Mouse (Mus musculus): ENCODE results near the gene Fxyd6. TPM values are rescaled to one million over a fixed set of nuclear protein-coding genes. Genes with fewer than 3 reads are reported as not detected.

The Fxyd6 gene
- not detected in 2 replicates for polyA plus RNA-seq (2012)

- no peaks in the 10 kb centered on the region for H3K9me3 ChIP-seq (ENCODE audit: control insufficient read depth, low read length)
- no peak within 1 kb of the TSS for H3K4me3 ChIP-seq (replicated peaks)
These were observed at the start of gene Fxyd6 for GRCm38 (mm10) chr9:45370117-45370561. Gene Fxyd6, plus strand, starts transcription at chr9:45370185.

DNA sequence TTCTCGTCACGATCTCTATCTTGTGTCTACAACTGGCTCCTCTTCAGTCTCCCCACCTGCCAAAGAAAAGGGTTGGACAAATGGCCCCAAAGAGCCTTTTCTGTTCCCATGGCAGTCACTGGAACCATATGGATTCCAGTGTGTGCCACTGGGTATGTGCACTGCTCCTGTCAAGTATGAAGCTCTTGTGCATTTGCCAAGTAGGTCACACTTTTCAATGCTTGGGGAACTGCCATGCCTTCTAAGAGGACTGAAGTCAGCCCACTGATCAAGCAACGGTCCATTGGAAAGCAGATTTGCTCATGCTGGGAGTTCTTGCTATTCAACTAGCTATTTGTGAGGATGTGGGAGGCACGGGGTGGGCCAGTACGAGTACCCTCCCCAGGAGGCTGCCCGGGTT is 48.5 kb upstream of the Fxyd6 start:
- H3K27me3 ChIP-seq (ENCODE audit: control insufficient read depth), result peaks cover 7% of the 10 kb centered on the region; the same call in 1 of the 2 replicates
- TF ChIP-seq GATA1 (IDR thresholded peaks at IDR 0.05; ENCODE audit: low read length) (no peak), TAL1 (IDR thresholded peaks at IDR 0.05; ENCODE audit: low read length) (no peak)
- H3K4me1 ChIP-seq (ENCODE audit: control insufficient read depth), result no peaks in the 10 kb centered on the region
- no peak overlapping the region for H3K4me3 ChIP-seq (replicated peaks)
- no peaks in the 10 kb centered on the region for H3K9me3 ChIP-seq (ENCODE audit: control insufficient read depth, low read length)
- no peaks in the 10 kb centered on the region for H3K36me3 ChIP-seq (ENCODE audit: control insufficient read depth)

More at GRCm38 (mm10) chr9:45370117-45370561, at the start of gene Fxyd6:
- TF ChIP-seq TAL1 (IDR thresholded peaks at IDR 0.05; ENCODE audit: low read length) (no peak), GATA1 (IDR thresholded peaks at IDR 0.05; ENCODE audit: low read length) (no peak)
- Histone ChIP-seq H3K27me3 (ENCODE audit: control insufficient read depth) (peaks cover 28% of the 10 kb centered on the region), H3K4me1 (ENCODE audit: control insufficient read depth) (no peaks in the 10 kb centered on the region), H3K36me3 (ENCODE audit: control insufficient read depth) (no peaks in the 10 kb centered on the region)

DNA sequence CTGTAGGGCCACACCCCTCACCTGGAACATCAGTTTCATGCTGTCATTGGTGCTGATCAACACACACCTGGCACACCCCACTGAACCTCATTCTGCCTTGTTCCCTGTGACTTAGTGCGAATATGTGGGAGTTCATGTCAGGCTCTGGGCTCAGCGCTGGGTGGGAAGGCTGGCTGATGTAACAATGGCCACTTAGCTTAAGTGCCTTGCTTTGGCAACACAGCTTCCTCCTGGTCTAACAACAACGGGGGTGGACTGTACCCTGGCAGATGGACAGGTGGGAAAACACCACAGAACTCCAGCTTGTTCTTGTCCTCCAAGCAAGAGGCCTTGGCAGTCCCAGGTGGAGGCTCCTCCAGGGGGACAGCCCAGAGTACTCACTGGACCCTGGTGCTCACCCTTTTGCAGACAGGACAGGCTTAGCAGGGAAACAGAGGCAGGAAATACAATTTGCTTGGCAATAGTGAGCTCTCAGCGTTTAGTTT is 48.0 kb upstream of the Fxyd6 start:
- Histone ChIP-seq H3K27me3 (ENCODE audit: control insufficient read depth) (peaks cover 7% of the 10 kb centered on the region; the same call in 1 of the 2 replicates), H3K4me1 (ENCODE audit: control insufficient read depth) (no peaks in the 10 kb centered on the region), H3K36me3 (ENCODE audit: control insufficient read depth) (no peaks in the 10 kb centered on the region), H3K4me3 (replicated peaks) (no peak overlapping the region), H3K9me3 (ENCODE audit: control insufficient read depth, low read length) (no peaks in the 10 kb centered on the region)
- TF ChIP-seq TAL1 (IDR thresholded peaks at IDR 0.05; ENCODE audit: low read length), result no peak
- no peak for TF ChIP-seq GATA1 (IDR thresholded peaks at IDR 0.05; ENCODE audit: low read length)

DNA sequence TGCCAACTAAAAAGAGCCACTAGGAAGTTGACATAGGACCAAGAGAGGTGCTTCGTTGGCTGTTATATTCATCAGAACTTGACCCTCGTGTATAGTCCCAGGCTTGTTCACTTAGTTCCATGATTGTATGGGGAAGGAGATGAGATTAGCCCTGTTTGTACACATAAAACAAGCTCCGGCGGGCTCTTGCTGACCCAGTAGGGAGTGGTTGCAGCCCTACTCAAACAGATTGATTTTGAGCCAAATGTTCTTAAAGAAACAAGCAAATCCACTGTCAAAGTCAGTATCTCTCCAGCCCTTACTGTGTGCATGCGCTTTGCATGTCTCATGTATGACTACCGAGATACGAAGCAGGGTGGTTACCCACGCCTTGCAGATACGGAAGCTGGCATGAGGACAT is 43.6 kb upstream of the Fxyd6 start:
- Histone ChIP-seq H3K27me3 (ENCODE audit: control insufficient read depth) (no peaks in the 10 kb centered on the region), H3K4me3 (replicated peaks) (no peak overlapping the region), H3K36me3 (ENCODE audit: control insufficient read depth) (no peaks in the 10 kb centered on the region), H3K4me1 (ENCODE audit: control insufficient read depth) (no peaks in the 10 kb centered on the region), H3K9me3 (ENCODE audit: control insufficient read depth, low read length) (no peaks in the 10 kb centered on the region)
- no peak for TF ChIP-seq GATA1 (IDR thresholded peaks at IDR 0.05; ENCODE audit: low read length)
- TF ChIP-seq TAL1 (IDR thresholded peaks at IDR 0.05; ENCODE audit: low read length), result no peak

- H3K27me3 ChIP-seq (ENCODE audit: control insufficient read depth), result no peaks in the 10 kb centered on the region
- TF ChIP-seq GATA1 (IDR thresholded peaks at IDR 0.05; ENCODE audit: low read length), result no peak
- no peak for TF ChIP-seq TAL1 (IDR thresholded peaks at IDR 0.05; ENCODE audit: low read length)
- no peaks in the 10 kb centered on the region for H3K36me3 ChIP-seq (ENCODE audit: control insufficient read depth)
- no peaks in the 10 kb centered on the region for H3K9me3 ChIP-seq (ENCODE audit: control insufficient read depth, low read length)
- H3K4me3 ChIP-seq (replicated peaks), result no peak overlapping the region
- no peaks in the 10 kb centered on the region for H3K4me1 ChIP-seq (ENCODE audit: control insufficient read depth)
These were observed 41.7 kb upstream of the Fxyd6 start for GRCm38 (mm10) chr9:45328263-45328662.

- Histone ChIP-seq H3K36me3 (ENCODE audit: control insufficient read depth) (no peaks in the 10 kb centered on the region), H3K27me3 (ENCODE audit: control insufficient read depth) (no peaks in the 10 kb centered on the region), H3K9me3 (ENCODE audit: control insufficient read depth, low read length) (no peaks in the 10 kb centered on the region), H3K4me3 (replicated peaks) (no peak overlapping the region), H3K4me1 (ENCODE audit: control insufficient read depth) (no peaks in the 10 kb centered on the region)
- TF ChIP-seq TAL1 (IDR thresholded peaks at IDR 0.05; ENCODE audit: low read length), result no peak
- TF ChIP-seq GATA1 (IDR thresholded peaks at IDR 0.05; ENCODE audit: low read length), result no peak
These were observed 40.4 kb upstream of the Fxyd6 start for GRCm38 (mm10) chr9:45329577-45329976.

DNA sequence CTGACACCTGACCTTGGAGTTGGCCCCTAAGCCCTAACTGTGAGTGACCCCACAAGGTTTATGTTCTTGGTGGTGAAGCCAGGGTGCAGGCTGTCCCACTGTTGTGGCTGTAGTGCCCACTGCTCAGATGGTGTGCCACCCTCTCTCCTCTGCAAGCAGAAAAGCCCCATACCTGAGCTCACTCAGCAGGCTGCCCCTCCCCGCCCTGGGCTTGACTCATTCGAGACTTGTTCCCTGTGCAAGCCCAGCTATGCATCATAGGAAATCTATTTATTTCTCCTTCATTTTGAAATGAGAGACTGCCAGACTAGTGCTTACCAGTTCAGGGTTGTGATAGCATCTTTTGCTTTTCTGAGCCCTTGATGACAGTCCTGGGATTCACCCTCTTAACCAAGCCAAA is 32.6 kb upstream of the Fxyd6 start:
- TF ChIP-seq TAL1 (IDR thresholded peaks at IDR 0.05; ENCODE audit: low read length), result no peak
- TF ChIP-seq GATA1 (IDR thresholded peaks at IDR 0.05; ENCODE audit: low read length), result no peak
- H3K27me3 ChIP-seq (ENCODE audit: control insufficient read depth), result no peaks in the 10 kb centered on the region
- no peaks in the 10 kb centered on the region for H3K4me1 ChIP-seq (ENCODE audit: control insufficient read depth)
- H3K4me3 ChIP-seq (replicated peaks), result no peak overlapping the region
- no peaks in the 10 kb centered on the region for H3K36me3 ChIP-seq (ENCODE audit: control insufficient read depth)
- no peaks in the 10 kb centered on the region for H3K9me3 ChIP-seq (ENCODE audit: control insufficient read depth, low read length)

GRCm38 (mm10) chr9:45343066-45343465 is 26.9 kb upstream of the Fxyd6 start:
- TF ChIP-seq GATA1 (IDR thresholded peaks at IDR 0.05; ENCODE audit: low read length), result no peak
- TF ChIP-seq TAL1 (IDR thresholded peaks at IDR 0.05; ENCODE audit: low read length), result no peak
- no peaks in the 10 kb centered on the region for H3K27me3 ChIP-seq (ENCODE audit: control insufficient read depth)
- H3K4me3 ChIP-seq (replicated peaks), result no peak overlapping the region
- no peaks in the 10 kb centered on the region for H3K4me1 ChIP-seq (ENCODE audit: control insufficient read depth)
- H3K36me3 ChIP-seq (ENCODE audit: control insufficient read depth), result no peaks in the 10 kb centered on the region
- H3K9me3 ChIP-seq (ENCODE audit: control insufficient read depth, low read length), result no peaks in the 10 kb centered on the region

DNA sequence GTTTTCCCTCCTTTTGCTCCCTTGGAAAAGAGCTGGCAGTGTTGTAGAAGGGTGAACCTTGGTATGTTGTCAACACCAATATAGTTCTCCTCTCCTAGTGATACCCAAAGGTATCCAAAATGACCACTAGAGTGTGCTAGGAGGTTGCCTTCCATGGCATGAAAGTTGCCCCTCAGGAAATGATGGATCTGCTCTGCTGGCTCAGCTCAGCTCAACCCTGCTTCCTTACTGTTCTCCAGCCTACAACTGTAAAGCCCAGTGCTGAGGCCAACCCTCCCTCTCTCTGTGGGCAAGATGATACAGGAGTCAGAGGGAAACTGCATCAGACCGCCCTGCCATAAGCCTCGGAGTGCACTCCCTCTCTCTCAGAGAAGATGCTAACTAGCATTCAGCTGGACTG is 24.5 kb upstream of the Fxyd6 start:
- H3K27me3 ChIP-seq (ENCODE audit: control insufficient read depth), result no peaks in the 10 kb centered on the region
- H3K36me3 ChIP-seq (ENCODE audit: control insufficient read depth), result no peaks in the 10 kb centered on the region
- no peak overlapping the region for H3K4me3 ChIP-seq (replicated peaks)
- no peaks in the 10 kb centered on the region for H3K9me3 ChIP-seq (ENCODE audit: control insufficient read depth, low read length)
- no peaks in the 10 kb centered on the region for H3K4me1 ChIP-seq (ENCODE audit: control insufficient read depth)
- no peak for TF ChIP-seq GATA1 (IDR thresholded peaks at IDR 0.05; ENCODE audit: low read length)
- TF ChIP-seq TAL1 (IDR thresholded peaks at IDR 0.05; ENCODE audit: low read length), result no peak

DNA sequence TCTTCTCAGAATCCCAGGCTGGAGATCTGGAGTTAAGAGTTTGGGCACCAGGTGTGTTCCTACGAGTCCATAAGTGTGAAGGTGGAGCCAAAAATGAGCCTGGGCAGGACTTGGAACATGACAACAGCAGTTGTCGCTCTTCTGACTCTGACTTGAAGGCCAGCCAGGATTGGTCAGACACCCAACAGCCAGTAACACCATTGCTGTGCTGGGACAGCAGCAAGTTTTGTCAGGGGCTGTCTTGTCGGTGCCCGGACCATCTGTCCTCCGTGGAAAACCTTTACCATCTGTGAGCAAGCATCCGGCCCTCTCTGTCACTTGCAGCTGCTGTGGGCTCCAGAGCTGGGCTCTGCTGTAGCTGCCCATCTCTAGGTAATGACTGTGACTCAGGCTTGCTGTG is 23.7 kb upstream of the Fxyd6 start:
- TF ChIP-seq TAL1 (IDR thresholded peaks at IDR 0.05; ENCODE audit: low read length) (no peak), GATA1 (IDR thresholded peaks at IDR 0.05; ENCODE audit: low read length) (no peak)

More for the DNA sequence above, 23.7 kb upstream of the Fxyd6 start:
- H3K4me3 ChIP-seq (replicated peaks), result no peak overlapping the region
- H3K27me3 ChIP-seq (ENCODE audit: control insufficient read depth), result no peaks in the 10 kb centered on the region
- no peaks in the 10 kb centered on the region for H3K9me3 ChIP-seq (ENCODE audit: control insufficient read depth, low read length)
- no peaks in the 10 kb centered on the region for H3K36me3 ChIP-seq (ENCODE audit: control insufficient read depth)
- no peaks in the 10 kb centered on the region for H3K4me1 ChIP-seq (ENCODE audit: control insufficient read depth)
